Mouse (Mus musculus) gastrocnemius, adult 2 months (tissue): ENCODE data around the gene Hes1. TPM values are rescaled to one million over a fixed set of nuclear protein-coding genes. Genes with fewer than 3 reads are reported as not detected.

Experiments used
- DNase-seq: peaks from one replicate; pipeline ENCODE4 v3.0.0; 2022
- H3K27ac ChIP-seq: fragments of 200-600 bp; 2 replicates; pipeline ENCODE4 v1.8.1; 2022; ENCODE audit warnings: mild to moderate bottlenecking
- H3K4me3 ChIP-seq: fragments of 200-600 bp; 2 replicates; pipeline ENCODE4 v1.8.1; 2022; ENCODE audit warnings: mild to moderate bottlenecking, moderate library complexity
- CTCF ChIP-seq: fragments of 200-600 bp; IDR thresholded peaks from 2 replicates; pipeline ENCODE4 v1.8.1; 2022; ENCODE audit warnings: antibody characterized with exemption, mild to moderate bottlenecking, moderate library complexity
- intact Hi-C: fragments of 180-260 bp; cut with DNase I; formaldehyde crosslinking; loops from one replicate; pipeline ENCODE4 v1.15.1; 2025
- total RNA-seq, 2 experiments: library from RNA; stranded (reverse); gene quantifications; 2 replicates each; pipeline ENCODE4 v1.2.3; 2021

The Hes1 gene
- total RNA-seq, 2 experiments from 2014 or later: 9.5 to 11.1 TPM

DNA sequence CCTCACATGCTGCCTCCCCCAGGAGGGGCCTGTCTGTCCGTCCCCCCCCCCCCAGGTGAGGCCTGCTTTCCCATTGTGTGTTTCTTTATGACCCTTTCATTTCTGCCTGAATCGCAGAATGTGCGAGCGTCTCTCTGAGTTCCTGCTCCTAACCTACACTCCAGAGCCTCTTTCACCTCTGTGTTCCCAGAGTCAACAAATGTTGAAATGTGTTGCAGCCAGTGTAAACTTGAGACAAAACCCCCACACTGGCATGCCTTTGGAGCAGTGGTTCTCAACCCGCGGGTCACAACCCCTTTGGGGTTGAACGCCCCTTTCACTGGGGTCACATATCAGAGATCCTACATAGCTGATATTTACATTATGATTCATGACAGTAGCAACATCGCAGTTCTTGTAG lies 49.6 kb downstream of the Hes1 start:
- DNase-seq: no peak
- Histone ChIP-seq H3K4me3 (no peak overlapping the region), H3K27ac (no peak overlapping the region)
- no peak for TF ChIP-seq CTCF
- intact Hi-C loops: loop anchor here (5.0 kb wide), 1 partner anchor 49 kb away; no protein-coding TSS in a partner anchor

DNA sequence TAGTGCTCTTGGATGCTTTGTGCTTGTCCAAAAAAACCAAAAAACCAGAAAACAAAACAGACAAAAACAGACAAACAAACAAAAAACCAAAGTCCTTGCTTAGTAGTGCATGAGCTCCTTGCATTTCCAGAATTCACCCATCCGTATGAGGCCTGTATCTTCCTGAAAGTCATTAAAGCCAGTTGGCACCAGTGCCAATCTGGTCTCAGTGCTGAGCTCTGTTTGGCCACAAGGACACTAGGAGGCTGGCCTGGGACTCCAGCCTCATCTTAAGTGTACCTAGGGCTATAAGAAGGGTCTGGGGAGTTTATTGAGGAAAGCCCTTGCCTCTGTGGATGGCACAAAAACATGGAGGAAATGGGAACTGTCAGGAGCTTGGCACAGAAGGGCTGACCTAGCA lies 50.3 kb downstream of the Hes1 start:
- no peak overlapping the region for H3K27ac ChIP-seq
- DNase-seq: no peak
- TF ChIP-seq CTCF: no peak
- intact Hi-C loops: loop anchor here (5.0 kb wide), 1 partner anchor 48 kb away; no protein-coding TSS in a partner anchor
- no peak overlapping the region for H3K4me3 ChIP-seq

Other genes starting within 250 kb of the Hes1 start
- not detected for gene Cpn2, start 203.1 kb downstream of the Hes1 start, total RNA-seq
- under 1 TPM; 0.08 to 0.14 TPM for gene Lrrc15, start 218.9 kb downstream of the Hes1 start, total RNA-seq
- gene Gp5, start 246.4 kb downstream of the Hes1 start, total RNA-seq: not detected